ENCODE assay signal across 9 mouse cellular contexts in the genomic region with DNA sequence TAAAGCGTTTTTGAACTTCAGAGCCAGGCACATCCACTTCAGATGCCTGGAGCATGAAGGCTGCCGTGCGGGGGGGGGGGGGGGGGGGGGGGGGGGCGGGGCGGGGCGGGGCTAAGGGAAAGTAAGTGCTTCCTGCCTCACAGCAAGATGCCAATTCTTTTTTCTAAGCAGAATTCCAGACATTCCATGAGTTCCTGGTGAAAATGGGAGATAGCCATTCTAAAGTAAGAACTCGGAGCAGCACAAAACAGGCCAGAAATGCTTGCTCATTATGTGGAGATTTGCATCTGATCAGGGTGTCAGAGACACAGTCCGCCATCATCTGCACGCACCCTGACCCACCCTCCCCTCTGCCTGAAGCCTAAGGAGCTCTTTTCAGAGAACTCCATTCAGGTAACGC.
DNase-seq lines count a peak whose midpoint lies in the region; ATAC-seq lines count a peak whose summit lies in the region.
"Had no signal": no experiment of that assay in that cellular context is flagged by ENCODE, and none has a peak within 500 bp of the region (broad histone marks: within the 10 kb centered on the region; RNA-seq: fewer than 3 reads in every experiment).

No protein-coding gene starts in this region.

- WGBS in forebrain, embryonic 16.5 days, result under 1% methylated on average over 6 of the region's 10 CpGs

- peak overlapping the region; percentile 45 for H3K4me2 ChIP-seq in forebrain, embryonic 16.5 days (ENCODE audit: low read length)

- no peaks in the 10 kb centered on the region for H3K9me3 ChIP-seq in forebrain, embryonic 16.5 days (ENCODE audit: control insufficient read depth, low read length)

- DNase-seq in embryo, embryonic 10 days (ENCODE audit: low spot score), result peak; percentile 60
- peak; percentile 31 for DNase-seq in kidney, postnatal 10 days
- DNase-seq in neural tube, embryonic 10.5 days (ENCODE audit: extremely low spot score, low spot score), result peak; percentile 45
- DNase-seq in cerebellum, adult 9-10 months, result no peak
- DNase-seq in adrenal gland, postnatal 14 days, result no peak
- no peak for DNase-seq in thymus, postnatal 10 days (ENCODE audit: low spot score in 2 of 2)
- no peak for DNase-seq in cerebellum, postnatal 14 days

- peak overlapping the region; percentile 18 for H3K4me3 ChIP-seq in forebrain, embryonic 16.5 days (replicated peaks; ENCODE audit: low read length)
- H3K4me3 ChIP-seq: erythroblast, embryonic 14.5 days had no signal

- peak; percentile 50; the same call in 1 of the 2 replicates for ATAC-seq in forebrain, embryonic 16.5 days

- no peak overlapping the region for H3K27ac ChIP-seq in forebrain, embryonic 16.5 days (ENCODE audit: low read length)

- peaks cover 3% of the 10 kb centered on the region for H3K4me1 ChIP-seq in forebrain, embryonic 16.5 days (replicated peaks; ENCODE audit: control insufficient read depth, insufficient read depth, low read length)

- no peak overlapping the region for H3K9ac ChIP-seq in forebrain, embryonic 16.5 days (replicated peaks; ENCODE audit: low read depth, low read length)

- H3K27me3 ChIP-seq in forebrain, embryonic 16.5 days (replicated peaks; ENCODE audit: control insufficient read depth, insufficient read depth, low read length), result no peaks in the 10 kb centered on the region

- H3K36me3 ChIP-seq in forebrain, embryonic 16.5 days (ENCODE audit: control insufficient read depth, insufficient read depth), result no peaks in the 10 kb centered on the region

Comparison
In these comparisons a context has a peak if more than half of its experiments do, and no peak if none do; other contexts are left out.
1. DNase-seq: peak in embryo, embryonic 10 days (single experiment), kidney, postnatal 10 days (single experiment) and neural tube, embryonic 10.5 days (single experiment); none in cerebellum, adult 9-10 months (single experiment), adrenal gland, postnatal 14 days (single experiment), thymus, postnatal 10 days (0 of 2) and cerebellum, postnatal 14 days (0 of 2).